In the genomic region with DNA sequence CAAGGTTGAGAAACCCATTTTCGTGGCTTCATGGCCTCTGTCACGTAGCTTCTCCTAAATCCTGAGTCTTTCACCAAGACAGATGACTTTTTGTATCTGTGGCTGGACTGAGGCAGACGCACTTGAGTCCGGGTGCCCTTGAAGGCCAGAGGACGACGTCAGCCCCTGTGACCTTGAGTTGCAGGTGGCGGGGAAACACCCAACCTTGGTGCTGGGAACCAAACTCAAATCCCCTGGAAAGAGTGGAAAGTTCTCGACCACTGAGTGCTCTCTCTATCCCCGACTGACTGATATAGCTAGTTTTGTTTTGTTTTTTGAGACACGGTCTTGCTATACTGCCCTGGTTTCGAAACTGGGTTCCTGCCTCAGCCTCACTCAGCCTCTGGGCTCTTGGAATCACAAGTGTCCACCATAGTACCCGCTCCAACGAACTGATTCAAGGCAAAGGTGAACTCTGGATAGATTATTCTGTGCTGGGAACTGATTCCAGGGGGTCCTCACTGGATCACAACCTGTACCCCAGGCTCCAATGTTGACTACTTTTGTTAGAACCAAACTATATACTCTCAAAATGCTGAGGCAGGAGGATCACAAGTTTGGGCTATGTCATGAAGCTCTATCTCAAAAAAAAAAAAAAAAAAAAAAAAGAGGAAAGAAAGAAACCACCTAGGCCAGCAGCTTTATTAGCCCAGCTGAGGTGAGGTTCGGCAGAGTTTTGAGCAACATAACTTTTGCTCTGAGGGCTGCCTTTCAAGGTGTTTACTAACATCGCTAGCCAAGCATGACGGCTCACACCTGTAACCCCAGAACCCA, we compare ENCODE assay signal across 10 mouse cellular contexts. TPM values are rescaled to one million over a fixed set of nuclear protein-coding genes. Genes with fewer than 3 reads are reported as not detected.
DNase-seq lines count a peak whose midpoint lies in the region; ATAC-seq and TF ChIP-seq lines count a peak whose summit lies in the region.
"Had no signal": no experiment of that assay in that cellular context is flagged by ENCODE, and none has a peak within 500 bp of the region (broad histone marks: within the 10 kb centered on the region; RNA-seq: fewer than 3 reads in every experiment).

No protein-coding gene starts in this region.

- no peaks in the 10 kb centered on the region for H3K27me3 ChIP-seq in liver, adult 2 months (ENCODE audit: control insufficient read depth, insufficient read depth, low read length)
- H3K27me3 ChIP-seq: forebrain, embryonic 12.5 days had no signal

- H3K9ac ChIP-seq in liver, adult 2 months (ENCODE audit: low read depth, low read length), result no peak overlapping the region
- H3K9ac ChIP-seq: forebrain, embryonic 12.5 days had no signal

- peak overlapping the region; percentile 31 for H3K27ac ChIP-seq in liver, adult 2 months (replicated peaks; ENCODE audit: insufficient read depth, low read depth, low read length)
- H3K27ac ChIP-seq: forebrain, embryonic 12.5 days had no signal

- no peak for TF ChIP-seq CTCF in liver, adult 2 months (IDR thresholded peaks at IDR 0.05; ENCODE audit: low read depth, low read length)

- H3K36me3 ChIP-seq in liver, adult 2 months (ENCODE audit: control insufficient read depth, insufficient read depth, low read length), result no peaks in the 10 kb centered on the region
- H3K36me3 ChIP-seq: forebrain, embryonic 12.5 days had no signal

- ATAC-seq in granulocyte monocyte progenitor cell, adult 5-6 weeks (replicated peaks; ENCODE audit: poor library complexity, severe bottlenecking), result peak; percentile 28
- ATAC-seq in megakaryocyte progenitor cell, adult 5-6 weeks (replicated peaks; ENCODE audit: poor library complexity), result peak; percentile 13; the same call in 1 of the 2 replicates

- WGBS in liver, adult 2 months, result 88% methylated on average over 16 of the region's 16 CpGs

- no peak overlapping the region for H3K4me3 ChIP-seq in liver, adult 2 months (ENCODE audit: insufficient read depth, low read depth, low read length)
- H3K4me3 ChIP-seq: forebrain, embryonic 12.5 days had no signal

- peaks cover 4% of the 10 kb centered on the region for H3K4me1 ChIP-seq in liver, adult 2 months (ENCODE audit: control insufficient read depth, insufficient read depth, low read length)

- no peaks in the 10 kb centered on the region for H3K79me2 ChIP-seq in liver, adult 2 months (ENCODE audit: control insufficient read depth, insufficient read depth, low read length)

- DNase-seq in adrenal gland, postnatal 14 days, result peak; percentile 34
- no peak for DNase-seq in adrenal gland, adult 18-20 months (ENCODE audit: low spot score in 2 of 2)
- DNase-seq in liver, adult 2 months (ENCODE audit: extremely low read depth, low read depth, low spot score), result no peak
- no peak for DNase-seq in liver
- no peak for DNase-seq in yolk sac, embryonic 10.5 days (ENCODE audit: low spot score)
- no peak for DNase-seq in thymus, postnatal 4 days
- DNase-seq: cerebellum, postnatal 10 days had no signal

- no peak for TF ChIP-seq POLR2A in liver, adult 2 months (IDR thresholded peaks at IDR 0.05; ENCODE audit: extremely low read depth, insufficient read depth, low read length)

RNA-seq across cellular contexts. Expression of gene Mcl1, which starts 7.0 kb away (rescaled TPM):
- total RNA-seq in adrenal gland, postnatal 14 days (2021), result 151 and 187 TPM in 2 replicates
- total RNA-seq in adrenal gland, adult 18-20 months (2021), result 100 to 1,000 TPM; 138 to 228 TPM
- 57.5 and 92.2 TPM in 2 replicates for total RNA-seq in liver, adult 2 months (2014; rRNA removed)
- polyA plus RNA-seq in liver, adult 2 months (2012; rRNA removed), result 38.7 and 39.4 TPM in 2 replicates
- 88.5 and 94.4 TPM in 2 replicates for total RNA-seq in granulocyte monocyte progenitor cell, adult 5-6 weeks (2014; fragmentation: Nextera tagmentation)
- total RNA-seq in granulocyte monocyte progenitor cell, adult 5-6 weeks (2017), result 123 and 124 TPM in 2 replicates
- 154 and 191 TPM in 2 replicates for total RNA-seq in megakaryocyte progenitor cell, adult 5-6 weeks (2015)
- total RNA-seq in megakaryocyte progenitor cell, adult 5-6 weeks (2017), result 131 and 135 TPM in 2 replicates

RNA-seq across cellular contexts. Expression of gene Ensa, which starts 26.8 kb away (rescaled TPM):
- 72.6 and 74.5 TPM in 2 replicates for total RNA-seq in adrenal gland, postnatal 14 days (2021)
- total RNA-seq in adrenal gland, adult 18-20 months (2021), result 100 to 1,000 TPM in 1 of 2 experiments, 10 to 100 TPM in 1; 92.9 to 105 TPM
- total RNA-seq in liver, adult 2 months (2014; rRNA removed), result 23.5 and 25.1 TPM in 2 replicates
- 5.0 and 5.2 TPM in 2 replicates for polyA plus RNA-seq in liver, adult 2 months (2012; rRNA removed)
- 44.2 and 44.3 TPM in 2 replicates for total RNA-seq in granulocyte monocyte progenitor cell, adult 5-6 weeks (2014; fragmentation: Nextera tagmentation)
- total RNA-seq in granulocyte monocyte progenitor cell, adult 5-6 weeks (2017), result 47.7 and 63.0 TPM in 2 replicates
- total RNA-seq in megakaryocyte progenitor cell, adult 5-6 weeks (2015), result 32.6 and 37.1 TPM in 2 replicates
- 49.7 and 66.8 TPM in 2 replicates for total RNA-seq in megakaryocyte progenitor cell, adult 5-6 weeks (2017)

RNA-seq across cellular contexts. Expression of gene Adamtsl4, which starts 36.1 kb away (rescaled TPM):
- 6.6 and 8.4 TPM in 2 replicates for total RNA-seq in adrenal gland, postnatal 14 days (2021)
- total RNA-seq in adrenal gland, adult 18-20 months (2021), result 10 to 100 TPM in 1 of 2 experiments, 1 to 10 TPM in 1; 8.6 to 10.1 TPM
- 0.55 and 1.6 TPM in 2 replicates for total RNA-seq in liver, adult 2 months (2014; rRNA removed)
- polyA plus RNA-seq in liver, adult 2 months (2012; rRNA removed), result 2.5 and 4.7 TPM in 2 replicates
- 0.23 and 1.4 TPM in 2 replicates for total RNA-seq in granulocyte monocyte progenitor cell, adult 5-6 weeks (2014; fragmentation: Nextera tagmentation)
- total RNA-seq in granulocyte monocyte progenitor cell, adult 5-6 weeks (2017), result 0.17 TPM in 1 of 2 replicates, not detected in the other
- total RNA-seq in megakaryocyte progenitor cell, adult 5-6 weeks (2015), result 0.17 and 1.4 TPM in 2 replicates
- total RNA-seq in megakaryocyte progenitor cell, adult 5-6 weeks (2017), result 0.33 TPM in 1 of 2 replicates, not detected in the other
